Mouse (Mus musculus) liver, embryonic 14.5 days (tissue): ENCODE data around the gene Sh2d1b2. TPM values are rescaled to one million over a fixed set of nuclear protein-coding genes. Genes with fewer than 3 reads are reported as not detected.
A peak's percentile ranks its signal among the peaks of the same experiment; 100 is the strongest.

Source experiments
- ATAC-seq: fragments of 200-750 bp; cut with Nextera tagmentation; 2 replicates; pipeline ENCODE4 v1.8.0; 2017; ENCODE audit warnings: moderate number of reproducible peaks, mild to moderate bottlenecking, moderate library complexity; ENCODE audit not compliant: insufficient read depth
- DNase-seq, 3 experiments: peaks; one replicate each; pipeline ENCODE4 v3.0.0-alpha.2; 2012 to 2013; ENCODE audit warnings: low read depth in 3 of 3, low spot score in 3 of 3
- H3K27ac ChIP-seq: fragments of 300-500 bp; sonication (generic); 2 replicates; pipeline ENCODE4 v1.5.1; 2014; ENCODE audit warnings: moderate library complexity, mild to moderate bottlenecking, control low read depth, inconsistent platforms
- H3K27me3 ChIP-seq: fragments of 300-500 bp; sonication (generic); 2 replicates; pipeline ENCODE4 v1.6.1; 2014; ENCODE audit warnings: mild to moderate bottlenecking, low read length, moderate library complexity; ENCODE audit not compliant: control insufficient read depth, insufficient read depth
- H3K36me3 ChIP-seq: fragments of 300-500 bp; sonication (generic); replicated peaks from 2 replicates; pipeline ENCODE4 v1.6.1; 2014; ENCODE audit warnings: low read depth; ENCODE audit not compliant: control insufficient read depth, insufficient read depth
- H3K4me1 ChIP-seq, 2 experiments: fragments of 200-500 bp in 1 of 2; fragments of 300-500 bp in 1 of 2; sonication (generic) in 1 of 2; replicated peaks; 2 replicates each; pipeline ENCODE4 v1.6.1; 2012 to 2014; ENCODE audit warnings: antibody characterized with exemption in 1 of 2, inconsistent platforms in 1 of 2, low read length in 1 of 2; ENCODE audit not compliant: control insufficient read depth in 2 of 2, insufficient read depth in 2 of 2
- H3K4me2 ChIP-seq: fragments of 300-500 bp; sonication (generic); 2 replicates; pipeline ENCODE4 v1.6.1; 2014; ENCODE audit warnings: low read depth, mild to moderate bottlenecking, control low read depth, moderate library complexity
- H3K4me3 ChIP-seq, 2 experiments: fragments of 200-500 bp in 1 of 2; fragments of 300-500 bp in 1 of 2; sonication (generic) in 1 of 2; 2 replicates each; pipeline ENCODE4 v1.5.1; 2012 to 2014; ENCODE audit warnings: low read depth in 2 of 2, low read length in 2 of 2, mild to moderate bottlenecking in 2 of 2, control low read depth in 1 of 2, inconsistent platforms in 1 of 2, moderate library complexity in 1 of 2; ENCODE audit not compliant: insufficient read depth in 1 of 2
- H3K9ac ChIP-seq: fragments of 300-500 bp; sonication (generic); replicated peaks from 2 replicates; pipeline ENCODE4 v1.6.1; 2014; ENCODE audit warnings: mild to moderate bottlenecking, control low read depth, moderate library complexity
- H3K9me3 ChIP-seq: fragments of 300-500 bp; sonication (generic); 2 replicates; pipeline ENCODE4 v1.6.1; 2016; ENCODE audit warnings: low read length, mixed read lengths; ENCODE audit not compliant: control insufficient read depth
- CTCF ChIP-seq: IDR thresholded peaks from 2 replicates; pipeline ENCODE4 v1.5.1; 2016; ENCODE audit warnings: antibody characterized with exemption, low read depth, control low read depth
- EP300 ChIP-seq: IDR thresholded peaks from 2 replicates; pipeline ENCODE4 v1.6.1; 2016; ENCODE audit warnings: antibody characterized with exemption, low read depth
- WGBS: fragments of 180-500 bp; shearing (Covaris S2); extraction: QIAGEN DNeasy Blood & Tissue Kit; methylation state at CpG from one replicate; pipeline ENCODE4 v1.1.7; 2014; ENCODE audit not compliant: insufficient replicate concordance; 5-methylcytosine and 5-hydroxymethylcytosine counted together
- polyA plus RNA-seq, 2 experiments: library from polyadenylated mRNA; depleted of rRNA in 1 of 2; stranded (reverse) in 1 of 2; unstranded in 1 of 2; fragments of >200 nt; fragmentation: Nextera tagmentation in 1 of 2; extraction: Ambion mirVana in 1 of 2; gene quantifications; 2 replicates each; pipeline versions ENCODE4 v1.2.1 to v1.2.3; 2012 to 2014

Sh2d1b2 gene
- polyA plus RNA-seq, 2 experiments, result not detected

DNA sequence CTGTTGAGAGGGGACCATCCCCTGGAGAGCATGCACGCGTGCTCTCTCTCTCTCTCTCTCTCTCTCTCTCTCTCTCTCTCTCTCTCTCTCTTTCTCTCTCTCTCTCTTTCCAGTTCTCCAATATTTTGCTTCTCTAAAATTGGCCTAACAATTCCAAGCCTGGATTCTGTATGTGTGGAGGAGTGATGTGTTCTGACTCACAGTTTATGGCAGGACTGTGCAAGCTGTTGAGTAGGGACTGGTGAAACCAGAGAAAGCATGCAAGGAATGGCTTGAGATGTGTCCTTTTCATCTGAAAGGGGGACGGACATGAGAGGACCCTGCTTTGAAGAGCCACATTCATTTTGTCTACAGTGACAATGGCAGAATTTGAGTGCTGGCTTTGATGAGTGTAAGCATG, 12.5 kb downstream of the Sh2d1b2 start:
- no peaks in the 10 kb centered on the region for H3K9me3 ChIP-seq
- no peak overlapping the region for H3K27ac ChIP-seq
- no peaks in the 10 kb centered on the region for H3K4me1 ChIP-seq
- no peak for ATAC-seq
- no peaks in the 10 kb centered on the region for H3K27me3 ChIP-seq
- no peaks in the 10 kb centered on the region for H3K36me3 ChIP-seq
- H3K9ac ChIP-seq, result no peak overlapping the region
- TF ChIP-seq CTCF (no peak), EP300 (no peak)
- WGBS, result 62% methylated on average over 3 of the region's 3 CpGs
- no peak overlapping the region for H3K4me3 ChIP-seq
- H3K4me2 ChIP-seq, result no peak overlapping the region
- no peak for DNase-seq

DNA sequence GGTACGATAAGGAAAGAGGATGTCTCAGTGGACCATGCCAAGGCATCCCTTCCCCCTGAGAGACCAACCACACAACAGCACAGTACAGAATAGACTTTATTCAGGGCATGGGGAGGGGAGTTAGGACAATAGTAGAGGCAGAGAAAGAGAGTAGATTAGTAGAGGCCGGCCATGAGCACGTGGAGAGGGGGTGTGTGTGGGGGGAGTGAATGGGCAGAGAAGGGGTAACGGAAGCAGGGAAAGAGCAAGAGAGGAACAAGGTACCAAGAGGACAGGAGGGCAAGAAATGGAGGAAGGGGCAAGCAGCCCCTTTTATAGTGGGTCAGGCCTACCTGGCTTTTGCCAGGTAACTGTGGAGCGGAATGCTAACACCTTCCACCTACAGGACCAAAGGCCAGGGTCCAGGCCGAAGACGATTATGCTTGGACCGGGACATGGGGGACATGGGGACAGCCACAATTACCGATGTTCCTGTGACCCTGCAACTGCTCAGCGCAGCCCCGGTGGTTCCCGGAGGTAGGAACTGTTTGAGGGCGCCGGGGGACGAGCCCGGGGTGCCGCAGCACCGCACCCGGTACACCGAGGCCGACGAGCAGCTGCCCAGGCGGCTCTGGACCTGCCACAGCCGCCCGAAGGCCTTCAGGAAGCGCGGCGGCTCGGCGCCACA, 22.5 kb downstream of the Sh2d1b2 start:
- H3K4me2 ChIP-seq, result peak overlapping the region; percentile 59
- no peaks in the 10 kb centered on the region for H3K4me1 ChIP-seq
- TF ChIP-seq CTCF, result no peak
- TF ChIP-seq EP300, result no peak
- ATAC-seq (peak; percentile 33; the same call in 1 of the 2 replicates), DNase-seq (no peak)
- H3K36me3 ChIP-seq, result no peaks in the 10 kb centered on the region
- no peak overlapping the region for H3K27ac ChIP-seq
- H3K9me3 ChIP-seq, result no peaks in the 10 kb centered on the region
- 24% methylated on average over 30 of the region's 30 CpGs for WGBS
- peak overlapping the region; percentile 41 for H3K9ac ChIP-seq
- peak overlapping the region; percentile 59 to 66 for H3K4me3 ChIP-seq
- H3K27me3 ChIP-seq, result no peaks in the 10 kb centered on the region

DNA sequence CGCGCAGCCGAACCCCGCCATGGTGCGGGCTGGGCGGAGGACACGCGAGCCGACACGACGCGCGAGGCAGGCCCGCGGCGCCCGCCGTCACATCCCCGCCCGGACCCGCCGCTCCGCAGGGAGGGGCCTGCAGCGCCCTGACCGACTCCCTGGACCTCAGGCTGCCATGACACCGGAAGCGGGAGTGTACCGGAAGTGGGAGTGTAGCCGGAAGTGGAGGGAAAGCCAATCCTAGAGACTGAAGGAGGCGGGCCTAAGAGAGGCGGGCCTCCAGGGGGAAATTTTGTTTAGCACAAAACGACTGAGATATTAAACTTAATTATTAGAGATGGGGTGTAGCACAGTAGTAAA, 23.0 kb downstream of the Sh2d1b2 start:
- H3K27me3 ChIP-seq, result no peaks in the 10 kb centered on the region
- peak; percentile 79 for ATAC-seq
- no peaks in the 10 kb centered on the region for H3K36me3 ChIP-seq
- H3K4me3 ChIP-seq, result peak overlapping the region; percentile 59 to 66
- H3K4me2 ChIP-seq, result peak overlapping the region; percentile 59
- 19% methylated on average over 29 of the region's 32 CpGs for WGBS
- H3K4me1 ChIP-seq, result no peaks in the 10 kb centered on the region
- H3K9me3 ChIP-seq, result no peaks in the 10 kb centered on the region
- peak; percentile 42 to 57 (median 52) for DNase-seq
- no peak overlapping the region for H3K27ac ChIP-seq
- no peak for TF ChIP-seq CTCF
- no peak for TF ChIP-seq EP300
- H3K9ac ChIP-seq, result peak overlapping the region; percentile 41

DNA sequence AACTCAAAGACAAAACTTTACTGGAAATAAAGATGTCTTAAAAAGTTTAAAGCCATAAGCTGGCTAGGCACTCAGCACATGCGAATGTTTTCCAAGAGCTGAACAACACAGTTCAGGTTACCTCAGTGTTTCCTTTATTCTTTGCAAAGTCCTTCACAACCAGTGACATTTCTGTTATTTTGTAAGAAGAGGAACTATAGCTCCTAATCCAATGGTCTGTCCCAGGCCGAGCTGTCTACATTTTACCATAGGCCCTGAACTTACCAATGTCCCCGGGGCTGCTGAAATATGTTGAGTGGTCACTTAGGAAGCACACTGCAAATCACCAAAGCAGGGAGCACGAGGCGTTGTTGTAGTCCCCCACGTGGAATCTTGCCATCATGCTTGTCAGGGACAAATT, 37.7 kb downstream of the Sh2d1b2 start:
- no peak for TF ChIP-seq EP300
- no peak for TF ChIP-seq CTCF

GRCm38 (mm10) chr1:170270696-170271095, 38.1 kb downstream of the Sh2d1b2 start:
- DNase-seq (no peak), ATAC-seq (no peak)
- H3K9ac ChIP-seq, result no peak overlapping the region
- no peak for TF ChIP-seq EP300
- no peak for TF ChIP-seq CTCF
- no peaks in the 10 kb centered on the region for H3K9me3 ChIP-seq
- 34% methylated on average over 4 of the region's 4 CpGs for WGBS
- H3K4me2 ChIP-seq, result no peak overlapping the region
- H3K36me3 ChIP-seq, result no peaks in the 10 kb centered on the region
- H3K27me3 ChIP-seq, result no peaks in the 10 kb centered on the region
- no peak overlapping the region for H3K4me3 ChIP-seq
- no peaks in the 10 kb centered on the region for H3K4me1 ChIP-seq
- no peak overlapping the region for H3K27ac ChIP-seq

More for the DNA sequence above, 37.7 kb downstream of the Sh2d1b2 start:
- 47% methylated on average over 6 of the region's 6 CpGs for WGBS
- Histone ChIP-seq H3K9ac (no peak overlapping the region), H3K27ac (no peak overlapping the region), H3K27me3 (no peaks in the 10 kb centered on the region), H3K4me2 (no peak overlapping the region), H3K4me1 (no peaks in the 10 kb centered on the region), H3K36me3 (no peaks in the 10 kb centered on the region), H3K4me3 (no peak overlapping the region), H3K9me3 (no peaks in the 10 kb centered on the region)
- no peak for ATAC-seq
- no peak for DNase-seq
